Mouse (Mus musculus) gastrocnemius, postnatal 25 days (tissue): ENCODE results near the gene Slc12a4. TPM values are rescaled to one million over a fixed set of nuclear protein-coding genes. Genes with fewer than 3 reads are reported as not detected.
A peak's percentile ranks its signal among the peaks of the same experiment; 100 is the strongest.

Experiments
- DNase-seq: peaks from one replicate; pipeline ENCODE4 v3.0.0; 2022
- total RNA-seq, 2 experiments: library from RNA; stranded (reverse); gene quantifications; 1 replicate in 1 of 2; 2 replicates in 1 of 2; pipeline ENCODE4 v1.2.3; 2021

The Slc12a4 gene
- total RNA-seq, 2 experiments from 2014 or later: 11.5 to 14.4 TPM

GRCm38 (mm10) chr8:105971019-105971720 lies 5.3 kb upstream of the Slc12a4 start:
- no peak for DNase-seq

- no peak for DNase-seq
These were observed 3.5 kb upstream of the Slc12a4 start for GRCm38 (mm10) chr8:105969367-105969766.

GRCm38 (mm10) chr8:105966692-105967311 lies 905 bp upstream of the Slc12a4 start:
- DNase-seq: peak; percentile 35

- peak; percentile 69 for DNase-seq
These were observed 512 bp downstream of the Slc12a4 start for GRCm38 (mm10) chr8:105965266-105965904.

- DNase-seq: no peak
These were observed 1.2 kb downstream of the Slc12a4 start for GRCm38 (mm10) chr8:105964506-105965265.

GRCm38 (mm10) chr8:105961536-105961935 lies 4.4 kb downstream of the Slc12a4 start:
- no peak for DNase-seq

GRCm38 (mm10) chr8:105961101-105961500 lies 4.8 kb downstream of the Slc12a4 start:
- no peak for DNase-seq

GRCm38 (mm10) chr8:105959350-105959749 lies 6.5 kb downstream of the Slc12a4 start:
- DNase-seq: peak; percentile 72

- DNase-seq: peak; percentile 48
These were observed 8.1 kb downstream of the Slc12a4 start for GRCm38 (mm10) chr8:105957813-105958212.

- no peak for DNase-seq
These were observed 9.3 kb downstream of the Slc12a4 start for GRCm38 (mm10) chr8:105956556-105956955.

- peak; percentile 59 for DNase-seq
These were observed 14.7 kb downstream of the Slc12a4 start for GRCm38 (mm10) chr8:105951057-105951659.

GRCm38 (mm10) chr8:105949350-105949749 lies 16.5 kb downstream of the Slc12a4 start:
- DNase-seq: peak; percentile 6

GRCm38 (mm10) chr8:105943321-105943739 lies 22.6 kb downstream of the Slc12a4 start, which contains the start of gene Lcat:
Gene Lcat (minus strand): TSS chr8:105943382.
- no peak for DNase-seq

- DNase-seq: no peak
These were observed 23.4 kb downstream of the Slc12a4 start for GRCm38 (mm10) chr8:105942542-105942941.

GRCm38 (mm10) chr8:105942026-105942425 lies 23.9 kb downstream of the Slc12a4 start:
- no peak for DNase-seq

- DNase-seq: no peak
These were observed 27.6 kb downstream of the Slc12a4 start, which contains the start of gene Psmb10 for GRCm38 (mm10) chr8:105938306-105938669. Gene Psmb10 (minus strand): TSS chr8:105938444.

GRCm38 (mm10) chr8:105937496-105938305 lies 28.2 kb downstream of the Slc12a4 start:
- peak; percentile 45 for DNase-seq

- DNase-seq: peak; percentile 90
These were observed 28.9 kb downstream of the Slc12a4 start for GRCm38 (mm10) chr8:105936866-105937475.

- no peak for DNase-seq
These were observed 29.9 kb downstream of the Slc12a4 start for GRCm38 (mm10) chr8:105935863-105936603.

- no peak for DNase-seq
These were observed 30.8 kb downstream of the Slc12a4 start for GRCm38 (mm10) chr8:105935105-105935504.
